Mouse (Mus musculus): ENCODE data around the gene Btaf1.

DNA sequence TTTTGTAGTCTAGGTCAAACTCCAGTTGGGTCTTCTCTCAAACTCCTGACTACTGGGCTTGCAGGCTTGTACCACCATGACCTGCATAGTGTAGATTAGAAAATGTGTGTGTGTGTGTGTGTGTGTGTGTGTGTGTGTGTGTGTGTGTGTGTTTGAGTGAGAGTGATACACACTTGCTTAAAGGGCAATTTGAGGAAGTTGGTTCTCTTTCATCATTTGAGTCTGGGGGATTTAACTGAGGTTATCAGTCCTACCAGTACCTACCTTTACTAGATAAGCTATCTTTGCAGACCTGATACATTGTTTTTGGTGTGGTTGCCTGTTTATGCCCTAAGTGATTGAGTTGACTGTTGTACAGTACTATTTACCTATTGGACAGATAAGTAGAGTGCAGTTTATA lies 6.2 kb downstream of the Btaf1 start:
- TF ChIP-seq CTCF (IDR thresholded peaks at IDR 0.05) (no peak), EP300 (IDR thresholded peaks at IDR 0.05; ENCODE audit: insufficient read depth, low read depth, low read length) (no peak)
